Mouse (Mus musculus) stomach, postnatal 0 days (tissue): ENCODE results near the gene Rsg1.

Experiments
- CTCF ChIP-seq: IDR thresholded peaks from 2 replicates; pipeline ENCODE4 v1.5.1; 2016; ENCODE audit warnings: antibody characterized with exemption, low read depth, mild to moderate bottlenecking, moderate library complexity
- EP300 ChIP-seq: optimal IDR thresholded peaks from 2 replicates; pipeline ENCODE3; 2016; ENCODE audit warnings: antibody characterized with exemption

DNA sequence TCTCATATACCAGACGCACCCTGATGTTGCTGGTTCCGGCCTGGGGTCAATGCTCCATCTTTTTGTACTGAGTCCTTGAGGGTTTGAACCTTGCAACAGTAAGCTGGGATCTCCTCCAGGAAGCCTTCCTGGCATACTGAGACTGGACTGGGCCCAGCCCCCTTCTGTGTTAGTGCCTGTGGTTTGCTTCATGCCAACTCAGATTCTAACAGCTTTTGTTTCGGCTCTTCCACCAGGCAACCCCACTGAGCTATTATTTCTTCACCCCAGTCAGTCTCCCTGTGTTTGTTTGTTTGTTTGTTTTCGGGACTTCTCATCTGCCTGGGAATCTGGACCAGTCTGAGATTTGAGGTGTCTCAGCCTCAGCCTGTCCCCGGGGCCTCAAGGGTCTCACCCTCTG is 30.6 kb downstream of the Rsg1 start:
- TF ChIP-seq CTCF (no peak), EP300 (no peak)
